Mouse (Mus musculus) erythroblast, embryonic 14.5 days (primary cell): ENCODE results near the gene Ndufa9.

Experiments
- GATA1 ChIP-seq: IDR thresholded peaks from 2 replicates; pipeline ENCODE4 v1.6.1; 2012; ENCODE audit warnings: low read length, inconsistent platforms, mixed read lengths
- TAL1 ChIP-seq: IDR thresholded peaks from 3 replicates; pipeline ENCODE4 v1.6.1; 2012; ENCODE audit warnings: low read length, inconsistent platforms, mixed read lengths

GRCm38 (mm10) chr6:126791488-126791887, 57.4 kb downstream of the Ndufa9 start:
- no peak for TF ChIP-seq TAL1
- no peak for TF ChIP-seq GATA1
